Mouse (Mus musculus): ENCODE measurements around the gene Vmp1.

The Vmp1 gene

DNA sequence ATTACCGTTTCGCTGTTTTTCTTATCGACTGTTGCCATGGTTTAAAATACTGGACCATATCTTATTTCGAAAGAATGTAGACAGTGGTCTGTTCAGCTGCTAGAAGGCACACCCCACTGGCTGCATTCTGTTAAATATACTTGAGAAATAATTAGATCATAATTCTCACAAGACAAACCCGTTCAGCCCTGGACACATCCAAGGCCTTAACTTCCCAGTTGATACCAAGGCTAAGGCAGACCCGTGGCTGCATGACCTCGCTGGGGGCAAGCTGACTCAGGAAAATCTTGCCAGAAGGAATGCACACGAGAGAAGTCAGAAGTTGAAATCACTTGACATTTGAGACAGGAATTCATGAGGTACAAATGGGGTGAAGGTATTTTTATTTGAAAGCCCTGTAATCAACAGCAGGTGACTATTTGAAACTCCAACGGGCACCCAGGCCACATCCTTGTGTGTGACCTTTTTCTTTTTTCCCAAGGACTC, 113.3 kb downstream of the Vmp1 start:
- no peak for DNase-seq (ENCODE audit: low spot score in 2 of 2)

DNA sequence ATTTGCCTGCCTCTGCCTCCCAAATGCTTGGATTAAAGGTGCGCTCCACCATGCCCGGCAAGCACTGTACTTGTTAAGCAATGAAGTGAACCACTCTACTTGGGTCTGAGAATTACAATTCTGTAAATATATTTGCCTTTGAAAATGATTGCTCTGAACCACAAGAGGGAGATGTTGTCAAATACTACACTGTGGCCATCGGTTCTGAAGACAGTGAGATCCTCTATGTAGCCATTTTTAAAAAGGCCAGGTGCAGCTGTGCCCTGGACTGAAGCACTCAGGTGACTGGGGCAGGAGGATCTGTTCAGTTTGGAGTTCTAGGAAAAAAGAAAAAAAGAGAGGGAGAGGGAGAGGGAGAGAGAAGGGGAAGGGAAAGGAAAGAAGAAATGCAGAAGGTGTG, 115.2 kb downstream of the Vmp1 start:
- no peak for DNase-seq (ENCODE audit: low spot score in 2 of 2)

DNA sequence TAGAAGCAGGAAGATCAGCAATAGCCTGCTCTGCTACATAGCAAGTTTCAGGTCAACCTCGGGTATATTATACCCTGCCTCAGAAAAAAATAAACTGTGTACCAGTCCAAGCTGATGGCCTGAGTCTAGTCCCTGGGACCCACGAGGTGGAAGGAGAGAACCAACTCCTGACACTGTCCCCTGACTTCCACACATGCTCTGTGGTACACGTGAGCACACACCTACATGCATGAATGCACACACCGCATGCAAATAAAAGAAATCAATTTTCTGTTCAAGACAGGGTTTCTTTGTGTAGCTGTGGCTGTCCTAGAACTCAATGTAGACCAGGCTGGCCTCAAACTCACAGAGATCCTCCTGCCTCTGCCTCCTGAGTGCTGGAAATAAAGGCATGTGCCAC, 125.4 kb downstream of the Vmp1 start:
- no peak for DNase-seq (ENCODE audit: low spot score in 2 of 2)

DNA sequence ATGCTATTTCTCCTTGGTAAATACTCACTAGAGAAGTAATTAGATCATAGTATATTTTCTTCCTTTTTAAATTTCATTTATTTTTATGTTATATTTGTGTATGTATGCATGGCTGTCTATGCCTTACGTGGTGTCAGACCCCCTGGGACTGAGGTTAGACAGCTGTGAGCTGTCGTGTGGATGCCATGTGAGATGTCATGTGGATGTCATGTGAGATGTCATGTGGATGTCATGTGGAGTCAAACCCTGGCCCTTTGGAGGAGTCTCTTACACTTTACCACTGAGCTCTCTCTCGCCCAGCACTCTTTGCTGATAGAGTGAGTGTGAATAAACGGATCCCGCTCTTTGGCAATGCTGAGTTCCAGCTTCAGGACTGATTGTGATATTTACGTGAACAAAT, 130.1 kb downstream of the Vmp1 start:
- no peak for DNase-seq (ENCODE audit: low spot score in 2 of 2)

DNA sequence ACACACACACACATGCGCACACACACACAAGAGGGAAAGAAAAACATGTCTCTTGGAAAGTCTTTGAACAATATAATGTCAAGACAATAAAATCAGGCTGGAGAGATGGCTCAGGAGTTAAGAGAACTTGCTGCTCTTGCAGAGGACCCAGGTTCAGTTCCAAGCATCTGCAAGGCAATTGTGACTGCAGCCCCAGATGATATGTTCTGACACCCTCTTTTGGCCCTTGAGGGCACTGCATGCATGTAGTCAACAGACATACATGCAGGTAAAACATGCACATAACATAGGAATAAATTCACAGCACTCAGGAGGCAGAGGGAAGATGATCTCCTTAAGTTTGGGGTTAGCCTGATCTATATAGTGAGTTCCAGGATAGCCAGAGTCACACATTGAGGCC, 136.2 kb downstream of the Vmp1 start:
- DNase-seq (ENCODE audit: low spot score in 2 of 2) = no peak

DNA sequence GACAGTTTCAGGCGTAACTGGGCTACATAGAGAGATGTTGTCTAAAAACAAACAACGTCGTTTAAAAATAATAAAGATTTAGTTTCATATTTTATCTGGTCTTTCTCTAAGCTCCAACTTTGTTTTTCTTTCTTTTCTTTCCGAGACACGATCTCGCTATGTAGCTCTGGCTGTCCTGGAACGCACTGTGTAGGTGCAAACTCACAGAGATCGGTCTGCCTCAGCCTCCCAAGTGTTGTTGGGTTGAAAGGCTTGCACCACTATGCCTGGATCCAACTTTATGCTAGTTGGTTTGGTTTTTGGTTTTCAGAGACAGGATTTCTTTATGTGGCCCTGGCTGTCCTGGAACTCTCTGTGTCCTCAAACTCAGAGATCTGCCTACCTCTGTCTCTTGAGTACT, 138.1 kb downstream of the Vmp1 start:
- no peak for DNase-seq (ENCODE audit: low spot score in 2 of 2)

DNA sequence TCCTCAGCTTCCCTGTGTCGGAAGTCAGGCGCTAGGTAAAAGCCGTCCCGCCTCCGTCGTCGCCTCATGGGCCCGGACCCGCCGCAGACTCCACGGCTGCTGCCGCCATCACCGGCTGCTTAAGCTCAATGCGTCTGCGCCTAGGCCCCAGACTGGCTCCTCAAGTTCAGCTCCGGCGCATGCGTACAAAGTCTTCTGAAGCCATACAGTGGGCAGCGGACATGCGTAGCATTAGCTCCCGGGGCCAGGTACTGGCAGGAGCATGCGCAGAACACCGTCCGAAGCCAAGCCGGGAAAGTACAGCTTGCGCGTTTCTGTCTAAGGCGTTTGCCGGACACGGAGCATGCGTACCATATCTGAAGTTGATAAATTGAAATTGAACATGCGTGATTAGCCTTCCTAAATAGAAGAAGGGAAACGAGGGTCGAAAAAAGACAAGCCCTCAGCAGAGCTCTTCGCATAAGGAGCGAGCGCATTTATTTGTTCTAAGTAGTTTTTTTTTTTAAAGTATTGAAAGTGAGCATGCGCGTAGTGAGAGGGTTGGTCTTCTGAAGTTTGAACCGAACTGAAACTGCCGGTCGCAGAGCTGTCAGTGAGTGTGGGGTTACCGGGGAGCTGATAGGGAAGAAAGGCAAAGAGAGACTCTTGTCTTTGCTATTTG, 138.9 kb downstream of the Vmp1 start, which contains the start of the genes Rps6kb1 and Tubd1:
TSS of gene Rps6kb1 (minus strand) at position 167 of the 661 bp plus-strand sequence.
TSS of gene Tubd1 (plus strand) at position 353 of the 661 bp plus-strand sequence.
- DNase-seq (ENCODE audit: low spot score in 2 of 2) = peak; percentile 96 to 98

DNA sequence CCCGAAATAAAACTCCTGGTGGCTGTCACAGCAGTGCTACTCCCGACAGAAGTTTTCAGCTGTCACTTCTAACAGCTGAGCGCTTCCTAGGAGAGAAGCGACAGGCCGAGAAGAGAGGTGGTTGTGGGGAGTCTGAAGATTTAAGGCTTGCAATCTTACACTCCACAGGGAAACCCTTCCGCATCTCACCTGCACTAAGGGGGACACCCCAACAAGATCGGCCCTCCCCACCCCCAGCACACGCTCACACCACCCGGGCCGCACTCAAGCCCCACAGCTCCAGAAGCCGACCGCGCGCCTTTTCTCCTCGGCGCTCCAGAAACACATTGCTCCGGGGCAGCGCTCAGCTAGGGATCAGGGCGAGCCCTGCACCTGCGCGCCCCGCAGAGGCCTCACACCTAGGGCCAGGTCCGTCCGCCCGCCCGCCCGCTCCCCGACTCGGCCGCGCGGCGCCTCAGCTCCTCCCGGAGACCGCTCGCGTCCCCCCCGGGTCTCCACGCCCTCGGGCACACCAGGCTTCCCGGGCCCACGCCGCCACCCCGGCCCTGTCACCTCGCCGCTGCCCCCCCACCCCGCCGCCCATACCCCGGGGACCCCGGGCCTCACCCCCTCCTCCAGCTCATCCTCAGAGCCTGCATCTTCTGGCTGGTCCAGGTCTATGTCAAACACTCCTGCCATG, 139.5 kb downstream of the Vmp1 start:
- peak; percentile 13 to 19 for DNase-seq (ENCODE audit: low spot score in 2 of 2)

DNA sequence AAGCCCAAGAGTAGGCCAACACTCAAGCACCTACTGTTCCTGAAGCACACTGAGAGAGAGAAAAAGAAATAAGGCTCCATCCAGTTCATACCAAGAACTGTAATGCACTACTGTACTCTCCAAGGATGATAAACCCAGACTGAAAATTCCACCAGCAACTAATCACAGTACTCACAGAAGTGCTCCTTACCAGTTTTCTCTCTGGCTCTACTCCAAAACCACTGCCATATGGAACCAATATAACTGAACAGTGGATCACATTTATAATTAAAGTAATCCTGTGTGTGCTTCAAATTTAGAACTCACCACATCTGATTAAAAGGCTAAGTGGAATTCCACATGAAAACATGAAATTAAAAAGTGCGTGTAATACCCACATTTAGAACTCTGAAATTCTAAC, 140.8 kb downstream of the Vmp1 start:
- DNase-seq (ENCODE audit: low spot score in 2 of 2) = no peak

DNA sequence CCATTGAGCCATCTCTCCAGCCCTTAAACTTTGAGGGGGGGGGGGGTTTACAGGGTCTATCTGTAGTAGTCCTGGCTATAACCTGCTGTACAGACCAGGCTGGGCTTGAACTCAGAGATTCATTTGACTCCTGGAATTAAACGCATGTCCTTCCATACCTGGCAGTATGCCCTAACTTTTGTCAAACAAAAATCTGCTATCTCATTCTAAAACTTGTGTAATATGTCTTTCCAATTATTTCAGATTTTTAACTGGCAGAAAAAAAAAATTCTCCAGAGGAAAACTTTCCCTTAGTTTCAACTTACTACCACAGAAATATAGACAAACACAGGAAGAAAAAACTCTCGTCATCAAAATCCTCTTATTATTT, 143.2 kb downstream of the Vmp1 start:
- DNase-seq (ENCODE audit: low spot score in 2 of 2) = no peak

DNA sequence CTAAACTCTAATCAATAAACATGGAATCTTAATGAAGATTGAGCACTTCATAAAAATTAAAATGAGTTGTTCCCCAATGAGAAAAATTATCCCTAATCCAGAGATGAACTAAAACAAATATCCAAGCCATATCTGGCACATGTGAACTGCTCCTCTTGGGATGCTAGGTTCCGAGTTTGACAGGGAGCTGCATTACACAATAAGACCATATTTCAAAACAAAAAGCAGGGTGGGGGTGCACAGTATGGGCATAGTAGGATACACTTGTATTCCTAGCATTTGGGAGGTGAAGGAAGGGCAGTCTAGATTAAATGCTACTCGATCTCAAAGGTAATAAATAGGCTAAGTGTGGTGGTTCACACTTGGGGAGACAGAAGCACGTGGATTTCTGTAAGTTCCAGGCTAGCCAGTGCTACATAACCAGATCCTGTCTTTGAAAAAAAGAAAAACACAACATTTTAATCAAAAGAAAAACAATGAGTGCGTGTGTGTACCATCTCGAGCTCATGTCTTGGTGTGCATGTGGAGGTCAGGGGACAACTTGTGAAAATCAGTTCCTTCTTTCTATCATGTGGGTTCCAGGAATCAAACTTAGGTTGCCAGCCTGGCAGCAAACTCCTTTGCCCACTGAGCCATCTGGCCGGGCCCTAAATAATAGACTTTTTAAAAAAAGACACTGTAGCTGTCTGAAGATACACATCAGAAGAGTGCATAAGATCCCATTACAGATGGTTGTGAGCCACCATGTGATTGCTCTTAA, 143.7 kb downstream of the Vmp1 start:
- no peak for DNase-seq (ENCODE audit: low spot score in 2 of 2)

DNA sequence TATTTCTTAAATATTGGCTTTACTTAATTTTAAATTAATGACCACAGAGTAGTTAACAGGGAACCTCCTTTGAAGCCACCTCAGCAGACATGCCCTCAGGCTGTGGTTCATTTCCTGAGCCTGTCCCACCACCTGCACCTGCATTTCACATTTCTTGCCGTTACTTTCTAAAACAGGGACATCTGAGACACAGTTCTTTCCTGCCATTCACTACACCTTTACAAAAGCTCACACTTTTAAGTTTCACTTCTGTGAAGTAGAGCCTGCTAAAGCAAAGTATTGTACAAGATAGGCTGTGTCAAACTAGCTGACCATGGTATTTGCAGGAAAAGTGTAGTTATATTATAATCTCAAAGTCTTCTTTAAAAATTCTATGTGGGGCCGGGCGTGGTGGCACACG, 144.8 kb downstream of the Vmp1 start:
- no peak for DNase-seq (ENCODE audit: low spot score in 2 of 2)

DNA sequence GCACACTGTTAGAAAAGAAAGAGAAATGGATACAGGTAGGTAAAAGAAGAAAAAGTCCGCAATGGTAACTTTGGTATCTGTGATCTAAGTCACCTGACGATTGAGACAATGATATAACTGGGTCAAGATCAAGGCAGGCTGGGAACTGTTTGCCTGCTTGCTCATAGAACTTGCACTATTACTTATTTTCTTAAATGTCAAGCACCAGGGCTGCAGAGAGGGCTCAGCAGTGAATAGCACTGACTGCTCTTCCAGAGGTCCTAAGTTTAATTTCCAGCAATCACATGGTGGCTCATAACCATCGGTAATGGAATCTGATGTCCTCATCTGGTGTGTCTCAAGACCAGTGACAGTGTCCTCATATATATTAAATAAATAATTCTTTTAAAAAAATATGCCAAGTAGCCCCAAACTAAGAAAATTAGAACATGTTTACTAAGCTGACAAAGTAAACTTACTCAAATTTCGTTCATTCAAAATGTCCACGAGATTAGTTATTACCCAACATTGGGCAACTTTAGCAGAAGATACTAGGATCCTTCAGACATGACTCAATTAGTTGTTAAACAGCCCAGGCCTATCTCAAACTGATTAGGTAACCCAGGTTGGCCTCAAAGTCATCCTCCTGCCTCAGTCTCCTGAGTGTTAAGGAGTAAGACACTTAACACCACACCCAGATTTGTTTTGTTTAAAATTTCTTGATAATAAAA, 149.3 kb downstream of the Vmp1 start:
- DNase-seq (ENCODE audit: low spot score in 2 of 2) = no peak
